ENCODE assay signal across 8 mouse cellular contexts in genomic region chr3:129214146-129214665, GRCm38 (mm10). TPM values are rescaled to one million over a fixed set of nuclear protein-coding genes. Genes with fewer than 3 reads are reported as not detected.
DNase-seq lines count a peak whose midpoint lies in the region; ATAC-seq and TF ChIP-seq lines count a peak whose summit lies in the region.

No protein-coding gene starts in this region.

- peak overlapping the region; percentile 85 for H3ac ChIP-seq in C2C12 (ENCODE audit: control insufficient read depth, insufficient read length, low read depth)

- peak overlapping the region; percentile 53 for H3K4me3 ChIP-seq in C2C12 (ENCODE audit: insufficient read depth, poor library complexity, severe bottlenecking)
- peak overlapping the region; percentile 46 for H3K4me3 ChIP-seq in forebrain, embryonic 11.5 days (ENCODE audit: low read depth, low read length)
- H3K4me3 ChIP-seq in limb, embryonic 11.5 days (ENCODE audit: low read depth, low read length), result peak overlapping the region; percentile 45
- H3K4me3 ChIP-seq in neural tube, embryonic 15.5 days (replicated peaks), result peak overlapping the region; percentile 40

- TF ChIP-seq CTCF in C2C12 (IDR thresholded peaks at IDR 0.05; ENCODE audit: control insufficient read depth, insufficient read depth, insufficient read length), result no peak

- H3K36me3 ChIP-seq in C2C12 (ENCODE audit: control insufficient read depth, insufficient read depth), result peaks cover 12% of the 10 kb centered on the region
- no peaks in the 10 kb centered on the region for H3K36me3 ChIP-seq in forebrain, embryonic 11.5 days (ENCODE audit: control insufficient read depth, insufficient read depth, low read length)
- H3K36me3 ChIP-seq in limb, embryonic 11.5 days (ENCODE audit: control insufficient read depth, insufficient read depth, low read length), result no peaks in the 10 kb centered on the region
- no peaks in the 10 kb centered on the region for H3K36me3 ChIP-seq in neural tube, embryonic 15.5 days

- no peaks in the 10 kb centered on the region for H3K27me3 ChIP-seq in C2C12 (ENCODE audit: control insufficient read depth, insufficient read depth, insufficient read length)
- H3K27me3 ChIP-seq in forebrain, embryonic 11.5 days (ENCODE audit: control insufficient read depth, insufficient read depth, low read length), result peaks cover 88% of the 10 kb centered on the region
- peaks cover 86% of the 10 kb centered on the region for H3K27me3 ChIP-seq in limb, embryonic 11.5 days (ENCODE audit: control insufficient read depth, insufficient read depth, low read length)
- peaks cover 84% of the 10 kb centered on the region for H3K27me3 ChIP-seq in neural tube, embryonic 15.5 days (replicated peaks)

- peak overlapping the region; percentile 89 for H3K4me2 ChIP-seq in forebrain, embryonic 11.5 days (ENCODE audit: low read depth, low read length, severe bottlenecking)
- H3K4me2 ChIP-seq in limb, embryonic 11.5 days (ENCODE audit: low read depth, severe bottlenecking), result peak overlapping the region; percentile 59
- H3K4me2 ChIP-seq in neural tube, embryonic 15.5 days, result peak overlapping the region; percentile 64

- under 1% methylated on average over 34 of the region's 34 CpGs for WGBS in forebrain, embryonic 11.5 days
- WGBS in limb, embryonic 11.5 days, result under 1% methylated on average over 34 of the region's 34 CpGs
- under 1% methylated on average over 33 of the region's 34 CpGs for WGBS in neural tube, embryonic 15.5 days

- ATAC-seq in forebrain, embryonic 11.5 days (replicated peaks; ENCODE audit: low FRiP score), result peak; percentile 5; the same call in 1 of the 2 replicates
- ATAC-seq in limb, embryonic 11.5 days (ENCODE audit: insufficient number of reproducible peaks, low FRiP score, low TSS enrichment, low read depth), result no peak
- ATAC-seq in neural tube, embryonic 15.5 days (ENCODE audit: low FRiP score), result no peak

- peak; percentile 49 to 56 for DNase-seq in cerebellum, postnatal 10 days
- DNase-seq in cerebellum, adult 11 months, result no peak
- DNase-seq in forebrain, embryonic 11.5 days (ENCODE audit: low spot score), result peak; percentile 72
- peak; percentile 69 for DNase-seq in limb, embryonic 11.5 days (ENCODE audit: low spot score)
- no peak for DNase-seq in thymus, postnatal 36 days
- DNase-seq in left cerebral cortex, adult 8-10 months (ENCODE audit: low spot score in 2 of 2), result no peak

- peak overlapping the region; percentile 24; the same call in 1 of the 2 replicates for H3K9ac ChIP-seq in forebrain, embryonic 11.5 days (ENCODE audit: low read length)
- H3K9ac ChIP-seq in limb, embryonic 11.5 days (ENCODE audit: low read length), result 0 out of 2 replicates have a peak overlapping the region, but pooled peaks have one; percentile 32
- H3K9ac ChIP-seq in neural tube, embryonic 15.5 days (replicated peaks), result no peak overlapping the region

- peaks cover 68% of the 10 kb centered on the region for H3K79me2 ChIP-seq in C2C12 (ENCODE audit: control insufficient read depth, insufficient read depth)

- H3K4me1 ChIP-seq in forebrain, embryonic 11.5 days (replicated peaks; ENCODE audit: control insufficient read depth, insufficient read depth, low read length), result peaks cover 11% of the 10 kb centered on the region; the same call in 1 of the 2 replicates
- H3K4me1 ChIP-seq in limb, embryonic 11.5 days (ENCODE audit: control insufficient read depth, insufficient read depth, low read length), result 0 out of 2 replicates have a peak, but pooled peaks cover 5% of the 10 kb centered on the region
- peaks cover 20% of the 10 kb centered on the region for H3K4me1 ChIP-seq in neural tube, embryonic 15.5 days

- H3K79me3 ChIP-seq in C2C12 (ENCODE audit: low read depth), result peaks cover 19% of the 10 kb centered on the region

- H3K27ac ChIP-seq in forebrain, embryonic 11.5 days (ENCODE audit: low read depth, low read length), result no peak overlapping the region
- no peak overlapping the region for H3K27ac ChIP-seq in limb, embryonic 11.5 days (replicated peaks; ENCODE audit: low read depth, low read length)
- H3K27ac ChIP-seq in neural tube, embryonic 15.5 days (replicated peaks), result no peak overlapping the region

- H3K9me3 ChIP-seq in forebrain, embryonic 11.5 days (ENCODE audit: control insufficient read depth, low read length), result no peaks in the 10 kb centered on the region
- no peaks in the 10 kb centered on the region for H3K9me3 ChIP-seq in limb, embryonic 11.5 days (ENCODE audit: control insufficient read depth, low read length)
- no peaks in the 10 kb centered on the region for H3K9me3 ChIP-seq in neural tube, embryonic 15.5 days (replicated peaks)

TF ChIP-seq in C2C12, 6 proteins besides CTCF, POLR2A, EP300 and RAD21:
- TF ChIP-seq MAX (IDR thresholded peaks at IDR 0.05) (no peak), CEBPB (IDR thresholded peaks at IDR 0.05; ENCODE audit: low read depth) (no peak), MYOD1 (IDR thresholded peaks at IDR 0.05; ENCODE audit: control insufficient read depth, insufficient read length, low read depth) (peak; percentile 46)
TF ChIP-seq in C2C12: peak in this region for 1.

RNA-seq across cellular contexts. Expression of gene Pitx2, which starts 14.5 kb away (rescaled TPM):
- 31.8 TPM for polyA plus RNA-seq in C2C12 (2012; fragmentation: generic; extraction: Trizol)
- polyA plus RNA-seq in forebrain, embryonic 11.5 days (2014; fragmentation: Nextera tagmentation; extraction: Ambion mirVana), result 9.2 and 11.9 TPM in 2 replicates
- polyA plus RNA-seq in limb, embryonic 11.5 days (2014; fragmentation: Nextera tagmentation; extraction: Ambion mirVana), result 37.6 and 43.1 TPM in 2 replicates
- polyA plus RNA-seq in neural tube, embryonic 15.5 days (2015; fragmentation: Nextera tagmentation; extraction: Ambion mirVana), result 5.1 and 5.2 TPM in 2 replicates
- total RNA-seq in left cerebral cortex, adult 8-10 months (2022), result not detected

Comparison
In these comparisons a context has a peak if more than half of its experiments do, and no peak if none do; other contexts are left out.
1. DNase-seq: peak in cerebellum, postnatal 10 days (2 of 2), forebrain, embryonic 11.5 days (single experiment) and limb, embryonic 11.5 days (single experiment); none in cerebellum, adult 11 months (single experiment), thymus, postnatal 36 days (0 of 2) and left cerebral cortex, adult 8-10 months (0 of 2).
2. Peak in every context shown above with its lines, with median percentiles within 50 percentile points of each other: H3K4me3 ChIP-seq and H3K4me2 ChIP-seq.